Mouse (Mus musculus): ENCODE measurements at regions not wholly inside any gene's neighbourhood (a gene's known extent, or its start where the extent isn't known, plus 50 kb on each side); places are given as distances from the start of the nearest gene placed in this dataset.

GRCm38 (mm10) chr6:126310786-126311480 lies 144.2 kb upstream of the Ntf3 start:
- TF ChIP-seq POLR2A (IDR thresholded peaks at IDR 0.05; ENCODE audit: extremely low read depth, insufficient read depth, low read length) = no peak
- TF ChIP-seq CTCF (IDR thresholded peaks at IDR 0.05; ENCODE audit: extremely low read depth, insufficient read depth, low read length) = no peak
